Mouse (Mus musculus): ENCODE measurements around the gene Rnf123.

The Rnf123 gene

DNA sequence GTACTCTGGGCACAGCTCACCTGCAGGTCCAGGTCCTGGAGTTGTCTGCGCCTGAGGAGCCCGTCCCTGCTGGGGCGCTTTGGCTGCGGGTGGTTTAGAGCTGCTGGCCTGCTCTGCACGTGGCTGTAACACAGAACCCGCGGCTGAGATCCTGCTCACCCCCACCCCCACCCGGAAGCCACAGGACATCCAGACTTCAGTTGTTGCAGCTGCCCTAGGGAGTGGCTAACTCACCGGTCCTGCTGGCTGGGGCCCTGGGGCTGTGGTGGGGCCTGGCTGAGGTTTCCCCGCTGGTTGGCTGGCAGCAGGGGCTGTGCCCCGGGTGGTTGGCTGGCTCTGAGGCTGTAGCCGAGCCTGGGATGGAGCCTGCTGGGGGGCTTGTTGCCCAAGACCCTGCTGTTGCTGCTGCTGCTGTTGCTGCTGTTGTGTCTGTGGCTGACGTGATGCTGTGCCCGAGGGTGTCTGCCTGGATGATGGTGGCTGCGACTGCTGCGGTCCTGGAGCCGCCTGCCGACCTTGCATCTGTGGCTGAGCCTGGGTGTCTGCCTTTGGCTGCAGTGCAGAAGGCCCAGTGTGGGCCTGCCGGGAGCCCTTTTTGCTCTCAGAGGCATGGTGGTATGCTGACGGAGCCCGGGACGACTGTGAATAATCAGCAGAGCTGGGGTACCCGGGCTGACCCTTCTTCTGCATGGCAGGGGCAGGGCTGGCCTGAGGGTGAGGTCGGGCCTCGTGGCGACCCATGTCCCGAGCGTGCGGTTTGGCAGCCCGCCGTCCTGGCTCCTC is 21.8 kb upstream of the Rnf123 start:
- peak; percentile 59 to 60 for DNase-seq (ENCODE audit: low spot score in 2 of 2)

DNA sequence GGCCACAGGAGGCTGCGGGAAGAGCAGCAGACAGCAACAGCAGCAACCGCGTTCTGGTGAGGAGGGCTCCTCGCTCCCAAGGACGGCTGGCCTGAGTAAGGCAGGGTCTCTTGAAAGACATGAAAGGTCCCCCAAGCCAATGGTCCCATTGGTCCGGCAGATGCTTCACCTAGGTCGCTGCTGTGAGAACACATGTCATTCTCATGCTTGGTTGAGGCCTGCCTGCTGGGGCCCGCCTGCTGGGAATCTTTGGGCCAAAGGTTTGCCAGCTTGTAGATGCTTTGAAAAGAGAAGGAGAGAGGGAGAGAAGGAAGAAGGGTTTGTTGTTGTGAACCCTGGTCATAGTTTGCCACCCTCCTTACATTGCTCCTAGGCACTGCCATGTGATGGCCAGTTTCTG is 16.5 kb upstream of the Rnf123 start:
- DNase-seq (ENCODE audit: low spot score in 2 of 2), result no peak

DNA sequence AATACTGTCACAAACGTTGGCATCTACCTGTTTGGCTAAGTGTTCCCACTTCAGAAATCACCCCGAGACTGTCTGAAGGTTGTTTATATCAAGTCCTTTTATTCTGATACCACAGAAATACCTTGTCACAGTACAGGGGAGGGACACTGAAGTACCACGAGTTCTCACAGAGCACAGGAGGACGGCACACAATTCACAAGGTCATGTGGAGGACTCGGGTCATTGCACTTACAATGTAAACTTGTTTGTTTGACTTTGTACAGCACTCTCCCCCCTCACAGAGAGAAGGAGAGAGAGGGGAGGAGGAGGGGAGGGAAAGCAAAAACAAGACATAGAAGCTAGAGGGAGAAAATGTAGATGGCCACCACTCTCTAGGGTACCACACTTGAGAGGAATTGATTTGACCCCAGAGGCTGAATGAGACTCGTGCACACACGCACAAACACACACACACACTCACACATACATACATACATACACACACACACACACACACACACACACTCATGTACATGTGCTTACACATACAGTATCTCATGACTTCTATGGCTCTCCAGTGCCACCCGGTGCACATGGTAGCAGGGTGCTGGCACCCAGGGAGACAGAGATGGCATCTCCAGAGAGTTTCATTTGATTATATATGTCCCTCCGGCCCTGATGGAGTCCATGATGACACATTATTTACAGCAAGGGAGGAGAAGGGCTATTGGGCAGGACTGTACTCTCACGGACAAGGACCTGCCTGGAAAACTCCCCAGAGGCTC is 13.0 kb upstream of the Rnf123 start:
- DNase-seq (ENCODE audit: low spot score in 2 of 2), result no peak

DNA sequence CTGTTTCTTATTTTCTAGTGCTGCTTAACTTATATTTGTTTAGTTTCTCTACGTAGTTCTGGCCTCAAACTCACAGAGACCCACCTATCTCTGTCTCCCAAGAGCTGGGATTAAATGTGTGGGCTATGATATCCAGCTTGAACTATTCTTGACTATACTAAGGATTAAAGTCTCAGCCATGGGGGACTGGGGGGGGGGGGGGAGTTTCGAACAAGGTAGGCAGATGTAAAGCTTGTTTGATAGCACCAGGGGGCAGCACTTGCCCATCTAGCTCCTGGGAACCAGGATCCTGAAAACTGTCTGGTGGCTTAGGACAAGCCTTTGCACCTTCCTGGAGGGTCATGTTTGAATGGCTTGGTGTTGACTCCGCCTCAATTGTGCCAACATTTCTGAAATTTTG is 12.4 kb upstream of the Rnf123 start:
- DNase-seq (ENCODE audit: low spot score in 2 of 2), result peak; percentile 55 to 66

DNA sequence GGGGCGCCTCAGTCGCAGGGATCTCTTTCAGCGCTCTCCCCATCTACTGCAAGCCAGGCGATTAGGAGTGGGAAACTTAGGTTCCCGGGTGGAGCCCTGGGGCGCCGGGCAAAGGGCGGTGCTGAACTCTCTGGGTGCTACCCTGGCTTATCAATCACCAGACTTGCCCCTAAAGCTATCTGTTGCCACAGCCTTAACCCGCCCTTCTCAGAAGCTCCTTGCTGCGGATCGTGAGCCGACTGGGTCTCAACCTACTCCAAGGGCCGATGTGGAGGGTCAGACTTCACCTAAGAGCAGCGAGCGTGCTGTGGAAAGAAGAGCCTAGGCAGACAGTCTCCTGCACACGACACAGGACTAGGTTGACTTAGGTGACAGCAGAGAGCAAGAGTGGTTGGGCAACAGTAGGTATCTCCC is 11.9 kb upstream of the Rnf123 start:
- DNase-seq (ENCODE audit: low spot score in 2 of 2), result peak in 1 of 2 experiments; percentile 28

DNA sequence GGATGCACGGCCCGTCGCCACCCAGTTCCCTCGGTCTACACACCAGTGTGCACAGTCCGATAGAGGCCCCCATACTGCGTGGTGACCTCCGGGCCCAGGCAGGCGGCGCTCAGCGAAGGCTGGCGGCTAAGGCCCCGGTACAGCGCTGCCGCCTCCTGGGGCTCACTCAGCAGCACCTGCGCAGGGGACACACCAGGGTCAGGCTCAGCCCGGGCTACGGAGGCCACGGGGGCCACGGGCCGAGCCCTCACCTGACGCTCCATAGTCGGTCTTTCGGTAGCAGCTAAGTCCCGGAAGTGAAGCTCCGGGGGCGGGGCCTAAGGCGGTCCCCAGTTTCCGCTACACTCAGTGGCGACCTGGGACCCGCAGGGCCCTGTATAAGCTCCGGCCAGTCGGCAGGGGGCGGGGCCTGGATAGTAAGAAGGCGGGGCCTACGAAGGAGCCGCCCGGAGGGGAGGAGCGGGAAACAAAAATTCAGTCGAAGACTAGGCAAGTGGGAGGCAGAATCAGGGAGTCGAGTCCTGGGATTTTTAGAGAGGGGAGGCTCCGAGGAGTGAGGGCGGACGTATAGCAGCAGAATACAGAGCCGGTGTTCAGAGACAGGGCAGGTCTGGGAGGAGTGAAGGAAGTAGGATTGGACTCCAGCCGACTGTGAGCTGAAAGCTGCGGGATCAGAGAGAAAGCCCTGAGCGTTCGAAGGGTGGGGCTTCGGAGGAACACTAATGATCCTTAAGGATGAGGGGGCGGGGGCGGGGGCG is 11.2 kb upstream of the Rnf123 start, which contains the start of gene Apeh:
Apeh (minus strand) TSS at position 423 of the 758 bp plus-strand sequence.
- peak; percentile 95 for DNase-seq (ENCODE audit: low spot score in 2 of 2)

DNA sequence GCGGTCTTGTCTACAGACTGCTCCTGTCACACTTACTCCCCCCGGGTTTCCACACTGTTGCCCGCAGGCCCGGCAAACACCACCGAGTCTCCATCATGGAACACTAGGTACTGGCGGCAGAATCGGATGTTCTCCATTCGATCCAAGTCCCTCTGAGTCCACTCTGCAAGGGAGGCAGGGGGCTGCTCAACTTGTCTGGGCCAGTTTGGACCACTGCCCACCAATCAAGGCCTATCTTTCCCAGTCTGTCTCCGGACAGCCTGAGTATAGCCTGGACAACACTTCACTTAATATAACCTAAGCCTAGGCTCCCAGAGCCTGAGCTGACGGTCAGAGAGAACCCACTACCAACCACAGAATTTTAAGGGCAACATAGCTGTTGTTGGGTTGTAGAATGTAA is 10.4 kb upstream of the Rnf123 start:
- no peak for DNase-seq (ENCODE audit: low spot score in 2 of 2)

DNA sequence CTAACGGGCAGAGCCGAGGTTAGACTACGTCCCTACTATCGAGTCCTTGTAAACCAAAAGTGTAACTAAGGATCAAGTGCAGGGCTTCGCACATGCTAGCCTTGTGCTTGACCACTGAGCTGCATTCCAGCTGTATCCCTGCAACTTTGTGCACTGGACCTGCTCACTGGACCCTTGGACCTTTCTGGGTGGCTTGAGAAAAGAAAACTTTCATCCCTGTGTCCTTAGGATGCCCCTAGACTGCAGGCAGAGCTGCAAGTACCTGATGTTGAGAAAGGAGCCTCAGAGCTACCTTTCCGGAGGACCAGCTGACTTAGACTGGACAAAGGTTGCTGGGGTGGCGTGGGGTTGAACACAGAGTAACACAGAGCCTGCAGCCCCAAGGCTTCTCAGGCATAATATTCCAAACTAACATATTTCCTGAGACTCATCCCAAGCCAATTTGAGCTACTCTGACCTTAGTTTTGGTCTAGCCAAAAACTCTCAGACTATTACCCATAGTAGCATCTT is 7.5 kb upstream of the Rnf123 start:
- no peak for DNase-seq (ENCODE audit: low spot score in 2 of 2)

DNA sequence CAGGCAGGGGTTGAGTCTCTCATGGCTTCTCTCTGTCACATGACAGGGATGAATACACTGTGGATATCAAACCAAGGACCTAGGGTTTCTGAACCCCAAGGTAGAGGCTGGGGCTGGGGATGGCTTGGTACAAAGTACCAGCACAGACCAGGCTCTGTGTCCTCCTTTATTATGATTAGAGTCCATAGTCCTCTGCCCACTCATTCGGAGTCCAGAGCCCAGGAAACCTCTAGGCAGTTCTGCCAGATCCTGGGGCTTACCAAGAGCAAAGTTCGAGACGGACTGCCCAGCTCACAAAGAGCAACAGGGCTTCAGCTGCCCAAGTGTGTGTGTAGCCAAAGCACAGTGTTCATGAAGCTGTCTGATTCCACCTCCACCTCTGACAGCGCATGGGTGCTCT is 2.1 kb upstream of the Rnf123 start:
- no peak for DNase-seq (ENCODE audit: low spot score in 2 of 2)

DNA sequence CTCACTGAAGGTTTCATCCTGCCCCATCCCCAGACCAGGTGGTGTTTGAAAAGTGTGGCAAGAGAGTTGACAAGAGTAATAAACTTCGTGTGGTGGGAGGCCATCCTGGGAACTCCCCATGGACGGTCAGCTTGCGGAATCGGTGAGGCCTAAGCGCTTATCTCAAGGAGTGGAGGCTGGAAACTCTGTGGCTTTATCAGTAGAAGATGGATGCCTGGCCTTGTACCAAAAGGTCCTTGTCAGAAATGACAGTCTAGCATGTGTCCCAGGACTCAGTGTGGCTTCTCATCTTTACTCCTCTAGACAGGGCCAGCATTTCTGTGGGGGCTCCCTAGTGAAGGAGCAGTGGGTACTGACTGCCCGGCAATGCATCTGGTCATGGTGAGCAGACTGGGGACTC is 415 bp upstream of the Rnf123 start:
- DNase-seq (ENCODE audit: low spot score in 2 of 2), result no peak

DNA sequence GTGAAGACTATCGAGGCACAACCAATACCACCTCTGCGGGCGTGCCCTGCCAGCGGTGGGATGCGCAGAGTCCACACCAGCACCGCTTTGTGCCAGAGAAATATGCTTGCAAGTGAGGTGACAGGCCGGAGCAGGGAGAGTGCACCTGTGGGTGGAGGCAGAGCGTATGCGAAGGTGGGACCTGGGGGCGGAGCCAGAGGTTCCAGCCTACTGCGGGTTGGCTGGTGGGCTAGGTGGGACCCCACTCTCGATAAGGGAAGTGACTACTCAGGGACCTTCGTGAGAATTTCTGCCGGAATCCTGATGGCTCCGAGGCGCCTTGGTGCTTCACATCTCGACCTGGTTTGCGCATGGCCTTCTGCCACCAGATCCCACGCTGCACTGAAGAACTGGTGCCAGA is 597 bp downstream of the Rnf123 start:
- no peak for DNase-seq (ENCODE audit: low spot score in 2 of 2)

DNA sequence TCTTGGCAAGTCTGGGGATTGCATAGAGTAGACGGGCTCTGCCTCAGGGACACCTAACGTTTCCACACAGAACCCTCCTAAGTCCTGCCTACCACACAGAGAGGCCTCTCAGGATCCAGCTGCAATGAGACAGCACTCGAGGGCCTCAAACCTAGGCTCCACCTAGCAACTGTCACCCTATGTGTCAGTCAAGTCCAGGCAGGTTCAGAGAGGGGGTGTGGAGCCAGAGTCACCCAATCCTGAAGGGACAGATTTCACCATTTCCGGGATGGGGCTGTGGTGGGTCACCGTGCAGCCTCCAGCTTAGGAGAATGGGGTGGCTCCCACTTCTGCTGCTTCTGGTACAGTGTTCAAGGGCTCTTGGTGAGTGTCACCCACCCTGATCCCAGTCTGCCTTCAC is 3.0 kb downstream of the Rnf123 start, which contains the start of gene Mst1:
Mst1 (plus strand) TSS at position 269 of the 400 bp plus-strand sequence.
- DNase-seq (ENCODE audit: low spot score in 2 of 2), result no peak

DNA sequence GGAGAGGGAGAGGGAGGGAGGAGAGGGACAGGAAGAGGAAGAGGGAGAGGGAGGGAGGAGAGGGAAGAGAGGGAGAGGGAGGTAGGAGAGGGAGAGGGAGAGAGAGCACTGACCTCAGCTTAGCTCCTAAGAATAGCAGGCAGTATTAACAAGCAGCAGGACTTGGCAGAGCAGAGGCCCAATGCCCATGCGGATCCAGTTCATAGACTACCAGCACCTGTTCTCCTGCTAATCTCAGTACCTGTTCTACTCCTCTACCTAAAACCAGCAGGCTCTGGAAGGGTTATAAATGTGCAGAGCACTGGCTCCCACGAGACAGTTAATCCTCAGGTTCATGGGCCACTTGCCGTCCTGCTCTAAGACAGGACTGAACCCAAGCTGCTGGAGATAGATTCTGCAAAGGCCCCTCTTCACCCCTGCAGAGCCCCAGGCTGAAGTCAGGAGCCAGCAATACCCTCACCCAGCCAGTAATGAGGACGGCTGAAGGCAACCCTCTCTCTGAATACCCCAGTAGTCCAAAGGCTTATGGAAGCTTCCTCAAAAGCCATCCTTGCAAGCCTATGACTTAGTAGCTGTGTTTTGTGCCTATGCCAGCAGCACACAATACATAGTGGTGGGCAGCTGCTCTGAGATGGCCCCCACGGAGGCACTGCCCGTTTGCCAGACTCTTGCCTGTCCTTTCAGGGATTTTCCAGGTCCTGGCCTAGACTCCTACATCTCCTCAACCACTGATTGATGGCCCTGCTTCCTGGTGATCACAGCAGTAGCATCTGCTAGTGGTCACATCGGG is 9.8 kb downstream of the Rnf123 start:
- DNase-seq (ENCODE audit: low spot score in 2 of 2), result no peak

DNA sequence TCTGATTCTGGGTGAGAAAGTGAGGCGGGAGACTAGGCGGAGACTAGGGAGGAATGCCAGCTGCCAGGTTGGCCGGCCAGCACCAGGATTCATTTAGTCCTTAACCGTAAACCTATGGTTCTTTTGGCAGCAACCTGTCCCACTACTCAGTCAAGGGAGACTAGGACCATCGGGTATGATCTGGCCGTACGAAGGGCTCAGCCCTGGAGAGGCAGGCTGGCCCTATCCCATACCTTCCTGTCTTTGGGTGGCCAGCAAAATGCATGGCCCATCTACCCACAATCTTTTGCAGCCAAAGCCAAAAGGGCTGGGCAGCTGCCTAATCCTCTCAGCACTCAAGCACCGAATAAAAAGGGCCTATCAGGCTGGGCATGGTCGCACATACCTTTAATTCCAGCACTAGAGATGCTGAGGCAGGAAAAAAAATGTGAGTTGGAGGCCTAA is 10.6 kb downstream of the Rnf123 start:
- no peak for DNase-seq (ENCODE audit: low spot score in 2 of 2)

DNA sequence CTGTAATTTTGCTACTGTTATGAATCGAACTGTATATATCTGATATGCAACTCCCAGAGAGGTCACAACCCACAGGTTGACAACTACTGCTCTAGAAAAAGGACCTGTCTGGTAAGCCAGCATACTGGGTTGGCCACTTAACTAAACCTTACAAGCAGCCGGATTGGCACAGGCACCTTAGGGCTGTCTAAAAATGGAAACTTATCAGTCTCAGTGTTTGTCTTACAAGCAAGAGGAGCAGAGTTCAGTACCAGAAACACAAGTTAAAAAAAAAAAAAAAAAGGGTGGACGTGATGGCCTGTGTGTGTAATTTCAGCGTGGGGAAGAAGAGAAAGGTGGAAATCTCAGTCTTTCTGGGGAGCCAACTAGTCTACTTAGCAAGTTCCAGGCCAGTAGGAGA is 11.3 kb downstream of the Rnf123 start:
- no peak for DNase-seq (ENCODE audit: low spot score in 2 of 2)

DNA sequence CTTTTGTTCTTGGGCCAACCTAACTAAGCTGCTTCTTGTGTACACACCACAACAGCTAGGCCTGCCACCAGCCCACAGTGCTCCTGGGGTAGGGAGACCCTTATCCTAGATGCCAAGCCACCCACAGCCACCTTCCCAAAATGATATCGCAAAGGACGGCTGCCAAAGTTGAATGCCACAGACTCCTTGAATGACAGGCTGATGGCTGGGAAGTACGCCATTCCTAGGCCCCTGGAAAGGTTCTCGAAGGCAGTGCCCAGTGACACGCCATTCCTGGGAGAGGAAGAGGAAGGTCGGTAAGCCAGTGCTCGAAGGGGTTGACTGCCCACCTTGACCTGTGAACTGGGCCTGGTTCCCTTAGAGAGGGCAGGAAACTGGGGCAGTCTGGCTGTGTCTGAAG is 13.6 kb downstream of the Rnf123 start:
- no peak for DNase-seq (ENCODE audit: low spot score in 2 of 2)

DNA sequence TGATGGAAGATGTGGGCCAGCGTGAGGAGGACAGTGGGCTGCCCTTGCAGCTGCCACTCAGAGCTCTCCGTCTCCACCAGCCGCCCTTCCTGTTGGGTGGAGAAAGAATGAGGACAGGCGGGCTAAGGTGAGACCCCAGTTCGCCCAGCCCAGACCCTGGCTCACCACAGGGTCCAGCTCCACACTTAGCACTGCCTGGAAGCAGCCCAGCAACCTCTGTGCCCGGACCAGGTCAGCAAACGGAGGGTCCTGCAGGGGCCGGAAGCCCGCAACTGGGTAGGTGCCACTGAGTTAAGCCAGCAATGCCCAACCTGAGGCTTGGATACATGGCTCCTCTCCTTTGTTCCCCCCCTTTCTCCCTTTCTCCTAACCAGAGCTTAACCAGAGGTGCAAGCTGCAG is 14.1 kb downstream of the Rnf123 start:
- DNase-seq (ENCODE audit: low spot score in 2 of 2), result no peak

DNA sequence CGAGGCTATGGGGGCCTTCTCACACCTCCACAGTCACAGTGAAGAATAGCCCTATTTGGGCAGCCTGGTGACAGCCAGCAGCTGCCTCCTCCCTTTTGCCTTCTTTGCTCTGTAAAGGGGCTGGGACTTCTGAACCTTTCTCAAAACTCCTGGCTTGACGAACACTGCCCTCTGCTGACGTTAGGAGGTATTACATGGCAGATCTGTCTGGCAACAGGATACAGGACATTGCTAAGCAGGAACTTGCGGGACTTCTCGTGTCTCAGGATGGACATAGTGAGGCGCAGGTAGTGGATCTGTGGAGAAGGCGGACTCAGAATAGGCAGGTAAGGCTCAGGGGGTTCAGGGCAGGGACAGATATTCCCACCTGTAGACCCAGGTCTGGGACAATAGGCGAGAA is 15.2 kb downstream of the Rnf123 start:
- DNase-seq (ENCODE audit: low spot score in 2 of 2), result peak; percentile 71 to 78

DNA sequence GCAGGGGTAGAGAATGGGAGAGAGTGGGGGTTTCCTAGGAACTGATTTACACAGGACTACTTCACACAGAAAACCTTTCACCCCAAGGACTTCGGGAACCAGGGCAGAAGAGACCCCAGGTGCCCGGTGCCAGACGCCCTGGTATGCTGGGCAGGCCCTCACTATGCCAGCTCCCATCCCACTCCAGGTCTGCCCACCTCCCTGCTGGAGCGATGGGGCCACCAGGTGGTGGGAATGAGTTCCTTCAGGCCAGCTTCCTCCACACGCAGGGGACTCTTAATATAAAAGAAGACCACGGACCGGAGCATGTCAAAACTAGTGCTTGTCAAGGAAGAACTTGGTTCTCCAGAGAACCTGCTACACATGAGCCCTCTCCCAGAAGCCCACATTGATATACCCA is 15.9 kb downstream of the Rnf123 start:
- no peak for DNase-seq (ENCODE audit: low spot score in 2 of 2)

DNA sequence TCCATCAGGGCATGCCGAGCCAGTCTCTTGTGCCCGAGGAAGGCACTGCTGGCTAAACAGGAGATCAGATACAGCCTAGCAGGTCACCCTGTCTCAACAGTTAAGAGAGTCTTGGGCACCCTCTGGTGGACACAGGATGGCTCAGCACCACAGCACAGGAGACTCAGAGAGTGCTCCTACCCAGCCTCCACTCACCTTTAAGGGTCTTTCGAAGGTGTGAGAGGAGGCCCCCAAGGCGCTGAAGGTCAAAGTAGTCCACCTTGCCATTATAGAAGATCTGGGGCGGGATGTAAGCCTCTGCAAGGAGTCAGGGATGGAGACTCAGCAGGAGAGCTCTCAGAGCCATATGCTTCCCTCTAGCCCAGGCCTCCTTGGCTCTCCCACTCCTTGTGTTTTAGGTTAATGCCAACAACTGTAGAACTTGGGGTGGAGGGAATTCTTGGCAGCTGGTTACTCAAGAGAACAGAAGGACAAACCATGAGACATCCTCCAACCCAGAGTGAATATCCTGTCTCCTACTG is 17.6 kb downstream of the Rnf123 start:
- peak in 1 of 2 experiments; percentile 48 for DNase-seq (ENCODE audit: low spot score in 2 of 2)

DNA sequence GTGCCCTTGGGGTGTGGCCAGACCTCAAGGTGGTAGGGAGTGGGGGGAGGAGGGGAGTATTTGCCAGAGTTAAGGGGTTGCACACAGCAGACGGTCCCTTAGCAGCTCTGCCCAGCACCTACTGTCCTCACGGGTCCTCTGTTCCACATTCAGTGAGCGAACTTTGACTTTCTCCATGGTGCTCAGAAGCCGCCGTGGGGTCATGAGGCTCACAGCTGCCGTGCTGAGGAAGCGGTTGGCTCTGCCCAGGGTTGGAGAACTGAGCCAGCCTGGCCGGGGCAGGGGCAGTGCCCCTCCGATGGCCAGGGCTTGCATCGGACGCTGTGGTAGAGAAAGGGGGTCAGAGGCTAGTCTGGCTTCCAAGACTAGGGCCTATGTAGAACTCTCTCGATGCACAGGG is 19.8 kb downstream of the Rnf123 start:
- DNase-seq (ENCODE audit: low spot score in 2 of 2), result no peak
